Mouse (Mus musculus) retina, postnatal 1 day (tissue): ENCODE results near the gene V1ra8.
"Not testable (repeated sequence)": the region's sequence is repeated elsewhere in the genome, so short reads cannot be mapped to it uniquely, and the experiment has no call there.

Experiments
- DNase-seq: peaks from one replicate; pipeline ENCODE4 v3.0.0-alpha.2; 2012

Gene V1ra8

GRCm38 (mm10) chr6:90202493-90202892 lies at the start of gene V1ra8:
Gene V1ra8 (plus strand): TSS chr6:90202793.
- not testable (repeated sequence) for DNase-seq

- DNase-seq = no peak
These were observed 42.5 kb upstream of the V1ra8 start for GRCm38 (mm10) chr6:90160139-90160538.

- DNase-seq = no peak
These were observed 28.1 kb upstream of the V1ra8 start, which contains the start of gene Vmn1r52 for GRCm38 (mm10) chr6:90174508-90174907. Gene Vmn1r52 (plus strand): TSS chr6:90174808.

- no peak for DNase-seq
These were observed 21.7 kb downstream of the V1ra8 start, which contains the start of gene Vmn1r53 for GRCm38 (mm10) chr6:90224338-90224737. Gene Vmn1r53 (minus strand): TSS chr6:90224438.

GRCm38 (mm10) chr6:90232114-90232513 lies 29.5 kb downstream of the V1ra8 start:
- not testable (repeated sequence) for DNase-seq

- DNase-seq = no peak
These were observed 30.1 kb downstream of the V1ra8 start for GRCm38 (mm10) chr6:90232681-90233080.

GRCm38 (mm10) chr6:90244019-90244418 lies 41.4 kb downstream of the V1ra8 start:
- no peak for DNase-seq

DNA sequence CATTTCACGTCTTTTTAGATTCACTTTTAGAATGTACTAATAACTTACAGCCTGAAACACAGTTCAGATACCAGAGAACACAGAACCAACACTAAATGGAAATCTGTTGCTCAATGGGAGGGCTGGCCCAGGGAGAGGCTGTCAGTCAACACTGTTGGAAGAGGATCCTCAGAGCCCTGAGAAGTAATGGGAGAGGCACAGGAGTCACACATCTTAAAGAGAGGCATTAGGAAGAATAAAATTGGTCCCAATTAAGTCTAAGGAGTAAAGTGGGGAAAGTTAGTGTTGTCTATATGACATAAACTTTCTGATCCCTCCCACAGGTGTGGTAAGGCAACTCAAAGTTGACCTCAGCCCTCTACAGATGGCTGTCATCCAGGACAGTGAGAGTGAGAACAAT lies 43.4 kb downstream of the V1ra8 start, which contains the start of gene Vmn1r54:
Gene Vmn1r54, plus strand, starts transcription at position 301 of the 400 bp plus-strand sequence.
- DNase-seq = no peak
